Mouse (Mus musculus) hematopoietic stem cell, adult 5-6 weeks (primary cell): ENCODE measurements around the gene Syne2. TPM values are rescaled to one million over a fixed set of nuclear protein-coding genes. Genes with fewer than 3 reads are reported as not detected.

Experiments
- ATAC-seq, 2 experiments: fragments of 125-278 bp in 1 of 2; replicated peaks in 1 of 2; 2 replicates each; pipeline ENCODE4 v1.8.0; 2016 to 2017; ENCODE audit warnings: inconsistent platforms in 2 of 2, mild to moderate bottlenecking in 2 of 2, moderate number of reproducible peaks in 2 of 2, low read depth in 1 of 2, moderate TSS enrichment in 1 of 2; ENCODE audit not compliant: low FRiP score in 2 of 2, poor library complexity in 2 of 2, severe bottlenecking in 2 of 2, insufficient read depth in 1 of 2, low TSS enrichment in 1 of 2
- total RNA-seq: library from RNA; stranded (forward); fragments of 172-1452, 232-1000 nt; gene quantifications from 2 replicates; pipeline ENCODE4 v1.2.3, GENCODE M21; 2017

Gene Syne2
- total RNA-seq, 1 experiment from 2014 or later = 30.6 TPM

GRCm38 (mm10) chr12:75822122-75822521 lies 4.2 kb downstream of the Syne2 start:
- no peak for ATAC-seq

- no peak for ATAC-seq
These were observed 5.5 kb downstream of the Syne2 start for GRCm38 (mm10) chr12:75823475-75823874.

- peak in 1 of 2 experiments; percentile 21; a peak in 1 of 4 replicates for ATAC-seq
These were observed 7.5 kb downstream of the Syne2 start for GRCm38 (mm10) chr12:75825458-75825857.

GRCm38 (mm10) chr12:75826699-75827353 lies 8.9 kb downstream of the Syne2 start:
- ATAC-seq = no peak

GRCm38 (mm10) chr12:75827751-75828150 lies 9.8 kb downstream of the Syne2 start:
- no peak for ATAC-seq

- no peak for ATAC-seq
These were observed 11.7 kb downstream of the Syne2 start for GRCm38 (mm10) chr12:75829616-75830015.

- ATAC-seq = peak; percentile 47 to 63
These were observed 15.4 kb downstream of the Syne2 start for GRCm38 (mm10) chr12:75833149-75833959.

DNA sequence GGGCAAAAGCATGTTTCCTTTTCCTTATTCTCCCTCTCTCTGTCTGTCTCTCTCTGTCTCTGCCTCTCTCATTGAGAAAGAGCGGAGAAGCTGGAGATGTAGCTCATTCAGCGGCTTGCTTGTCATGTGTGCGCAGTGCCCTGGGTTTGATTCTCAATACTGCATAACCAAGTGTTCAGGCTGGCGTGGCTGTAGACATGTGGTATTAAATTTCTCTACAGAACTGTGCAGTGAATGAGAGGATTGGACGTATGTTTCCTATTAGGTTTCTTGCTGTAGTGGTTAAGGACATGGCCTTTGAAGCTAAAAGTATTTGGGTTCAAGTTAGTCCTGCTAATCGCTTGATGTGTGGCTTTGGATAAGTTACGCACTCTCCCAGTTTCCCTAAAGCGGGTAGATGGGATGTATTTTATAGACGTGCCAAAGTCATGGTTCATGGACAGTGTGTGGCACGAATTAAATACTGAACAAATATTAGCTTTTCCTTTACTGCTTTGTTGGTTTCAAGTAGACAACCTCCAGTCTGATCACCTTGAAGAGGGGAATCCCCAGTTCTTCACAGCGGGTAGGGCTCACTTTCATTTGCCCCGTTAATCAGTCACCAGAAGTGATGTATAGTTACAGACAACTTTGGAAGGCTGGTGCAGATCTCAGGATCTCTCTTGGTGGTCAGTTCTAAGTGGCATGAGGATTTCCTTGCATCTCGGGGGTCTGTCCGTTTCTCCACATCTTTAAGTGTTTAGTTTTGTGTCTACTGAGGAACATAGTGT lies 16.2 kb downstream of the Syne2 start:
- no peak for ATAC-seq

DNA sequence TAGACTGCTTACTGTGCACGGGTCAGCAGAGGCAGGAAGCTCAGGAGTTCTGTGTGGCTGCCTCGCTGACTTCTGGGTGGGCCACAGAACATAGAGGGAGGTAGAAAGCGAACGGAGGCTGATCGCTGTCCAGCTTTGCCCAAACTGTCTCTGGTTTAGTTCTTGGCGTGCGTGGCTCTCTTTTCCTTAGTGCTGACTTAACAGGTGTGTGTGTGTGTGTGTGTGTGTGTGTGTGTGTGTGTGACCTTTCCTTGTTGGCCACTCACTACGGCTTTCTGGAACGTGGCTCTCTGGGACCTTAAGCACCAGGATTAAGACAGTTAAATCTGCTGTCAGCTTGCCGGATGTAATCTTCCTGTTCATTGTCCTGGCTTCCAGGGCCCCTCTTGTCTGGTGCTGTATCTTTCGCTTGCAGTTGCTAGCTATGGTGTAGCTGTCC lies 18.6 kb downstream of the Syne2 start:
- ATAC-seq = no peak

DNA sequence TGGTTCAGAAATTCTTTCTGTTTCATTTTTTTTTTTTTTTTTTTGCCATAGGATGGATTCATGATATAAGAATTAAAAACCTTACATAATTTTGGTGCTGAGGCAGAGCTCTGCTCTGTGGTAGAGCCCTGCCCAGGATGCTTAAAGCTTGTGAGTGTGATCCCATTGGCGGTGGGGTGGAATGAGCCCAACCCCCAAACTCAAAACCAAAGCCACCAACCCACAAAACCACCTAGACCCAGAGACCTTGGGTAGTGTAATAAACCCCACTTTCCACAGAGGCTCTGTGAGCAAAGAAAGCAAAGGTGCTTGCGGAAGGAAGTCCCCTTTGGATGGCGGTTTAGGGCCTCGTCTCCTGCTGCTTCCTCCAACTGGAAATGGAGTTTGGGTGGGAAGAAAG lies 19.5 kb downstream of the Syne2 start:
- ATAC-seq = peak; percentile 57 to 58

GRCm38 (mm10) chr12:75839083-75839736 lies 21.3 kb downstream of the Syne2 start:
- ATAC-seq = no peak

DNA sequence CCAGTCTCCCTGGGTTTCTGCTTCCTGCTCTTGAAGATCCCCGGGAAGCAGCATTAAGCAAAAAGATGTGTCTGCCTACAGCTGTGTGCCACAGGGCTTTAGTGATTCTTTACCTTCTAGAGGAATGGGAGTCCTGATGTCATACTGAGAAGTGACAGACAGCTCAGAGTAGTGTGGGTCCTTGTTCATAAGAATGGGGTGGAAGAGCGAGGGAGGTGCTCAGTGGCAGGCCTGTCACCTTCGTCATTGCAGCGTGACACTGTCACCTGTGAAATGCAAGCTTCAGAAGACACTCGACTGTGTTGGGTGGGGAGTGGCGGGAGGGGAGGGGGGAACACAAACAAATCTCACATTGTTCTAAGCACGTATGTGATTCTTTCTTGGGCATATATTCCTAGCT lies 23.2 kb downstream of the Syne2 start:
- no peak for ATAC-seq

GRCm38 (mm10) chr12:75844311-75844710 lies 26.4 kb downstream of the Syne2 start:
- ATAC-seq = no peak

- ATAC-seq = no peak
These were observed 27.1 kb downstream of the Syne2 start for GRCm38 (mm10) chr12:75845070-75845469.

- no peak for ATAC-seq
These were observed 28.6 kb downstream of the Syne2 start for GRCm38 (mm10) chr12:75846513-75846912.

DNA sequence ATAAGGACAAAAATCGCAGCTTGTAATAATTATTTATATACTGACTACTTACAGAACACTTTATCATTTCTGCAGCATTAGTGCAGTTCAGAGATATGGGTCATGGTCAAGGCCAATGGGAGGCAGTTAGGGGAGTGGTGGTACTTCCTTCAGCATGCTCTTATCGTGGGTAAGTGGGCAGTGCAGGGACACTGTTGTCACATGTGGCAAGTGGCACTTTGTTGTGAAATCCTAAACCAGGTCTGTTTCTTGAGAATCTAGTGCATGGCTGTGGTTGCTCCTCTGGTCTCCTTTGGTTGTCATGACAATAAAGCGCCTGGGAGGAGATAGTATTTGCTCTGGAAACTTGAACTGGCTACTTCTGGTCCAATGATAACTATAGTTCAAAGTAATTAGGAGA lies 32.3 kb downstream of the Syne2 start:
- ATAC-seq = no peak; a peak in 1 of 4 replicates

GRCm38 (mm10) chr12:75851481-75851880 lies 33.5 kb downstream of the Syne2 start:
- no peak for ATAC-seq
